Mouse (Mus musculus) ZHBTc4 (cell line): Measurements from ENCODE around the gene Robo1.
A peak's percentile ranks its signal among the peaks of the same experiment; 100 is the strongest.

Experiments
- DNase-seq: peaks from one replicate; pipeline ENCODE4 v3.0.0-alpha.2; 2011; ENCODE audit warnings: low read depth, low spot score

Gene Robo1

GRCm38 (mm10) chr16:72930871-72931270, 622.8 kb downstream of the Robo1 start:
- no peak for DNase-seq

- no peak for DNase-seq
These were observed 626.8 kb downstream of the Robo1 start for GRCm38 (mm10) chr16:72934908-72935307.

- no peak for DNase-seq
These were observed 629.1 kb downstream of the Robo1 start for GRCm38 (mm10) chr16:72937183-72937582.

GRCm38 (mm10) chr16:72939862-72940261, 631.8 kb downstream of the Robo1 start:
- DNase-seq = no peak

GRCm38 (mm10) chr16:72940786-72941185, 632.7 kb downstream of the Robo1 start:
- DNase-seq = no peak

- DNase-seq = no peak
These were observed 636.3 kb downstream of the Robo1 start for GRCm38 (mm10) chr16:72944403-72944802.

GRCm38 (mm10) chr16:72951969-72952368, 643.9 kb downstream of the Robo1 start:
- DNase-seq = no peak

GRCm38 (mm10) chr16:72959018-72959702, 651.1 kb downstream of the Robo1 start:
- DNase-seq = no peak

- no peak for DNase-seq
These were observed 651.7 kb downstream of the Robo1 start for GRCm38 (mm10) chr16:72959823-72960222.

- DNase-seq = peak; percentile 32
These were observed 655.7 kb downstream of the Robo1 start for GRCm38 (mm10) chr16:72963782-72964181.

GRCm38 (mm10) chr16:72967509-72967908, 659.4 kb downstream of the Robo1 start:
- DNase-seq = no peak

GRCm38 (mm10) chr16:72969990-72970389, 661.9 kb downstream of the Robo1 start:
- no peak for DNase-seq

GRCm38 (mm10) chr16:72973685-72974084, 665.6 kb downstream of the Robo1 start:
- no peak for DNase-seq

GRCm38 (mm10) chr16:72974681-72975080, 666.6 kb downstream of the Robo1 start:
- no peak for DNase-seq

GRCm38 (mm10) chr16:72976849-72977576, 668.9 kb downstream of the Robo1 start:
- no peak for DNase-seq

- peak; percentile 74 for DNase-seq
These were observed 671.5 kb downstream of the Robo1 start for GRCm38 (mm10) chr16:72979407-72980219.

- no peak for DNase-seq
These were observed 682.5 kb downstream of the Robo1 start for GRCm38 (mm10) chr16:72990376-72991167.

GRCm38 (mm10) chr16:72993189-72993588, 685.1 kb downstream of the Robo1 start:
- no peak for DNase-seq

GRCm38 (mm10) chr16:72993594-72993993, 685.5 kb downstream of the Robo1 start:
- no peak for DNase-seq

- DNase-seq = peak; percentile 69
These were observed 687.3 kb downstream of the Robo1 start for GRCm38 (mm10) chr16:72995251-72995954.
